Mouse (Mus musculus) testis, postnatal 10 days (tissue): ENCODE measurements around the gene Fam76b.
"Not testable (repeated sequence)": the region's sequence is repeated elsewhere in the genome, so short reads cannot be mapped to it uniquely, and the experiment has no call there.

ENCODE experiments used
- DNase-seq: peaks from one replicate; pipeline ENCODE4 v3.0.0; 2021; ENCODE audit warnings: low spot score

Gene Fam76b

DNA sequence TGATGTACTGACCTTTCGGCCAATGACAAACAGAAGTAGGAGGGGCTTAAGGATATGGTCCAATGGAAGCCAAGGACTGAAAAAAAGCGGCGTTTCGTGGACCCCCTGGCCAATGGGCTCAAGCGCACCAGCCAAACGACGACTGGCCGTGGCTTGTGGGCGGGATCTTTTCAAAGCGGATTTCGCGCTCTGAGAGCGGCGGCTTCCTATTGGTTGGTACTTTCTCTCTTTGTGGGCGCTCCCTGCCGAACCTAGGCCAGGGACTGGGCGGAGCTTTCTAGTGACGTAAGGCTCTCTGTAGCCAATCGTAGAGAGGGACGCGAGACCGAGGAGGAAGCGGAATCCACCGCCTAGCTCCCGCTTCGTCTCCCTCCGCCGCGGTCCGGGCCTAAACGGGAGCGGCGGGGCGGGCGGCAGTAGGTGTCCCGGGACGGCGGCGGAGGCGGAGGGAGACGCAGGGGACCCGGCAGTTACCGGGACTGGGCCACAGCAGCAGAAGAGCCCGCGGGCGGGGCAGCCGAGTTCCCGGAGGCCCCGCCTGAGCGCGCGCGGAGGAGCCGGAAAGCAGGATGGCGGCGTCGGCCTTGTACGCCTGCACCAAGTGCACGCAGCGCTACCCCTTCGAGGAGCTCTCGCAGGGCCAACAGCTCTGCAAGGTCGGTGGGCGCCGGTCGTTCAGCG is at the start of gene Fam76b:
TSS of gene Fam76b (plus strand) at position 311 of the 681 bp plus-strand sequence.
- peak; percentile 98 for DNase-seq

DNA sequence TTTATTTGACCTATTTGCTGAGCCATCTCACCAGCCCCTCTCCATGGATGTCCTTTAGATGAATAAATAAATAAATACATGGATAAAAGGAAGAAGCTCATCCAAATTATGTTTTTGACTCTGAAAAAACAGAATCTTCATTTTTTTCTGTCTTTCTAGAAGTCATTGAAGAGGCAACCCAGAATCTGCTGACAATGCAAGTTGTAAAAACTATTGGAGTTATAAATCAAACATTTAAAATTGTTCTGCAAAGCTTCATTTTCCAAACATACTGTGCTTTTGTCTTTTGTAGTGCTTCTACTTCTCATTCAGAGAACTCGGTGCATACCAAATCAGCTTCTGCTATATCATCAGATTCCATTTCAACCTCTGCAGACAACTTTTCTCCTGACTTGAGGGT is 45.5 kb upstream of the Fam76b start:
- no peak for DNase-seq

DNA sequence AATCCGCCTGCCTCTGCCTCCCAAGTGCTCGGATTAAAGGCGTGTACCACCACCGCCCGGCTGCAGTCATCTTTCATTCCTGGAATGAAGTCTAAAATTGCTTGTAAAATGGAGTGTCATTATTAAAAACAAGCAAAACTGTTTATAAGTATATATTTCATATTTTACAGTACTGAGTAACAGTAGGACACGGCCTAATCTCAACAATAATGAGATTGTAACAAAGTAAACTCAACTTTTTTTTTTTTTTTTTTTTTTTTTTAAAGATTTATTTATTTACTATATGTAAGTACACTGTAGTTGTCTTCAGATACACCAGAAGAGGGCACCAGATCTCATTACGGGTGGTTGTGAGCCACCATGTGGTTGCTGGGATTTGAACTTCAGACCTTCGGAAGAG is 36.7 kb upstream of the Fam76b start:
- DNase-seq, result not testable (repeated sequence)

DNA sequence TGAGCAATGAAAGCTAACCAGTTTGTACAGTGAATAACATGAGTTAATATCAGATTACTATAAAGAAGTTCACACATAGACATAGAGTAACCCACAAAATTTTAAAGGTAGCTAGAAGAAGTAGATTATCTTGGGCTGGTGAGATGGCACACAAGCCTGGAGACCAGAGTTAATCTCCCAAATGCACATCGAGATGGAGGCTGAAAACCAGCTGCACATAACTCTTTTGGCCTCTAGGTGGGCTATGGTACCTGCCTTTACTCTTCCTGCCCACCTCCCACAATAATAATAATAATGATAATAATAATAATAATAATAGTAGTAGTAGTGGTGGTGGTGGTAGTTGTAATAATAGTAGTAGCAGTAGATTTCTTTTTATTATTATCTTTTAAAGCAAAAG is 33.2 kb upstream of the Fam76b start:
- no peak for DNase-seq

DNA sequence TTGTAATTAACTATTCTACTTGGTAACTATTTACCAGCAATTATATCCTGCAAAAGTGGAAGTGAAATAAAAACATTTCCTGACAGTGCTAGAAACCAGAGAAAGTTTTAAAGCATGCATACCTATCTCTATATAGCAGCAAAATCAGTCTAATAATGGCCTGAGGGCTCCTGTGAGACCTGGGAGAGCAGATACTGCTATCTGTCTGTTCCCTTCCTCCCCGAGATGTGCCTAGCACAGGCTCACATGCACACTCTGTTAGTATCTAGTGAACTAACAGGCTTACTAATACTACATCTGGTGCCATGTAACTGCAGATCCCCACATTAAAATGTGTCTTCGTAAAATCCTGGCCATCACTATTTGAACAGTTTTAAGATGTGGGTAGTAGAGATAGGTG is 32.8 kb upstream of the Fam76b start:
- no peak for DNase-seq

DNA sequence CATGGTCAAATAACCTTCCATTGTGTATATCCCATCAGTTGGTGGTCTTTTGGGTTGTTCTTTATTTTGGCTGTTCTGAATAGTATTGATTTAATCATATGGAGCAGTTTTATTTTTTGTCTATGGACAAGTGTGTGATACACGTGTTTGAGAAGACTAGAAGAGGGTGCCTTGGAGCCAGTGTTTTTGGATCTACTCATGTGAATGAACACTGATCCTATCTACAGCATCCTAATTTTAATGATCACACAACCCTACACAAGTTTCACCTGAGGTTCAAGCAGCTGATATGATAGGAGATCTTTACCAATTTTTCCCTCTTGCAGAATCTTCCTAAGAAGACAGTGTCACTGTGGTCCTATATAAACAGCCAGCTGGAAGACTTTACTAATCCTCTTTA is 23.0 kb upstream of the Fam76b start:
- no peak for DNase-seq

DNA sequence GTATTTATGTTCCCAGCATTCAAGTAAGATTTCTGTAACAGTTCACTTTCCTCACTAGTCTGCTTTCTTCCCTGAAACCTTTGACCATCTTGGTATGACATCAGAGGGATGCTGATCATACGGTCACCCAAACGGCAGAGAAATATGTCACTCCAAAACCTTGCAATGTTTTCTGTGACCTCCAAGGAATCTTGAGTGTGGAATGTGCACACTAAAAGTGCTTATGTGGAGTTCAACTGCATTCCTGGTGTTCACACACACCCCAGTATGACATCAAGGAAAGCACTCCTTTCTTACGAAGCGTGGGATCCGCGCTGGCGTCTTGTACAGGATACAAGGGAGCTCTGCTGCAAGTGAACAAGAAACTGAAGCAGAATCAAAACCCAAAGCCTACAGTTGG is 20.7 kb upstream of the Fam76b start:
- no peak for DNase-seq

DNA sequence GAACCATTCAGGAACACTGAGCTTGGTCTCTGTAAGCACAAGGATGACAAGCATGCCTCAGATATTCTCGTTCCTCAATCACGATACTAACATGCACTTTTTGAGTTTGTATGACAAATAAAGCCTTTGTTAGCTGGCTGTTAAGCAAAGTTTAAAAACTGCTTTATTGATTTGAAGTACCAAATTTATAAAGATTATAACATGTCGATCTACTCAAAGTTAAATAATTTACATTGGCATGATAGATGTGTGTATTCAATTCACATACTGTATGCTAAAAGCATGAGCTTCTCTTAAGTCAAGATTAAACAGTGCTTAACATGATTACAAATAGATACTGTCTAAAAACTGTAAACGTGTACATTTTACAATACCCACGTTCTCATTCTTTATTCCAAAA is 19.9 kb upstream of the Fam76b start:
- DNase-seq, result no peak

DNA sequence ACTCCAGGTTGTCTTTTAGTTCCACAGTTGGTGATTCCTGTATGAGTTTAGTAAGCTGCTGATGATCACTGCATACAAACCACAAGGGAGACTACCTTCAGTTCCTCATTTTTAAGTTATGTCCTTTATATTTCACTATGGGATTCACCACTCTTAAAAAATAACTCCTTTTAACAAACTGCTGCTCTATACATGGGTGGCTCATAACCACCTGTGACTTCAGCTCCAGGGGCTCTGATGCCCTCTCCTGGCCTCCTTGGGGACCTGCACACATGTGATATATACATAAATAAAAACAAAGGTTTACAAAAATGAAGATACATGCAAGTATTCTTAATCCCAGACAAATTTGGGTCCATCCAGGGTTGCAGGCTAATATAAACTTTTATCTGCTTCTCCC is 17.6 kb upstream of the Fam76b start:
- DNase-seq, result peak; percentile 43

DNA sequence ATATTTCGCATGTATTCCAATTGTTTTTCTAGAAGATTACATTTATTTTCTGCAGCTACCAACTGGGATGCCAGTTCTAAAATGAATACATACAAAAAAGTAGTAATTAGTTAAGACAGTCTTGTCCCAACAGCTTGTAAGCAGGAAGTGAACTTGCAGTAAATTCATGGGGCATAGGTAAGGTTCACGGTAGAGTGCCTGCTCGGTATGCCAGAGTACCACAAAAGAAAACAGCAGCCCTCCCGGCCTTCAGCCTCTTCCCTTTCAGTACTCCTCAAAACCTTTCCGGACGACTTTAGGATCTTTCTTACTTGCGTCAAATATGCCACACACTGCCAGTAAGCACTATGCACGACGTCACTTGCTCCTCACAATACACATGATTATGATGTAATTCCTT is 9.1 kb upstream of the Fam76b start:
- no peak for DNase-seq

DNA sequence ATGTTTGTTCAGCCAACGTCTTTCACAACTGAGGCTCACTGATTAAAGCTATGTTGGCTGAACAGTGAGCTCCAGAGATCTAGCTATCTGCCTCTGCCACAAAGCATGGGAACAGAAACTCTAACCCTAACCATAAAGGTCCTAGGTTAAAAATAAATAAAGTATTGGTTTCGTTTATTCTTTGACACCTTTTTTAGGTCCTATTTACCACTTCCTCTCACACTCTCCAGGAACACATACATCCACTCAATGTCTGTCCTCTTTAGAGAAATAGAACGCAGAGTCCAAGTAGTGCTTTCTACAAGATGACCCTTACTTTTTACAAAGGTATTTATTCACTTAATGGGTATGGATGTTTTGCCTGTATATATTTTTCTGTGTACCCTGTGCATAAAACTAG is 6.7 kb upstream of the Fam76b start:
- DNase-seq, result no peak

DNA sequence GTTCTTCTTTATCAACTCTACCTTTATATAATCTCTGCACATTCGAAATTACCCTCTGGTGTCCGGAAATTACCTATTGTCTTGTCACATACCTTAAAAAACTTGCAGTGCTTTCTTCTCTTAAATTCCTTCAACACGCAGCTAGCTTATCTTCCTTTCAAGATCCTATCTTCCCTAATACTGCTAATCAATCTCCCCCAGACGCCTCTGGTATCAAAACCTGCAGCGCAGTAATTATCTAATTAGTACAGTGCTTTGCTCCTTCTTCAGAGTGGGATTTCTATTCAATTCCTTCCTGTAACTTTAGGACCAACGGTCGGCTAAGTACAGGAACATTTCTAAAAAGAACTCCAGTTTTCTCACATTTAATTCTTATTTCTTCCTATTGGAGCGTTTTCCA is 1.6 kb upstream of the Fam76b start:
- no peak for DNase-seq

DNA sequence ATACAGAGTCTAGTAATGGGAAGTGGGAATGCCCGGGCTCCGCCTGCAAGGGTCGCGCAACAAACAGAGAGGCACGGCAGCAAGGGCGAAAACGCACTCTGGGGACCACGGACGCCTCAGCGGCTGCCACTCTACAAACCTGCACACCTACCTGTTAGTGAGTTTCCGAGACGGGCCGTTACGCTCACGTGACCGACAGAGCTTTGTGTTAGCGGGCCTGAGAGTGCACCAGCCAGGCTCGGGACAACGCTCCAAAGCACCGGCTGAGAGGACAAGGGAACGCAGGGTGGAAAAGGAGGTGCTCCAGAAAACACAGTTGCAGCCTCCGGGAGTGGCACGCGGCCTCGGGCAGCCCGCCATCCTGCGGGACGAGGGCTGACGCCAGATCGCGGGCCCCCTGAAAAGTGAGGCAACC is 1.1 kb upstream of the Fam76b start:
- peak; percentile 75 for DNase-seq

DNA sequence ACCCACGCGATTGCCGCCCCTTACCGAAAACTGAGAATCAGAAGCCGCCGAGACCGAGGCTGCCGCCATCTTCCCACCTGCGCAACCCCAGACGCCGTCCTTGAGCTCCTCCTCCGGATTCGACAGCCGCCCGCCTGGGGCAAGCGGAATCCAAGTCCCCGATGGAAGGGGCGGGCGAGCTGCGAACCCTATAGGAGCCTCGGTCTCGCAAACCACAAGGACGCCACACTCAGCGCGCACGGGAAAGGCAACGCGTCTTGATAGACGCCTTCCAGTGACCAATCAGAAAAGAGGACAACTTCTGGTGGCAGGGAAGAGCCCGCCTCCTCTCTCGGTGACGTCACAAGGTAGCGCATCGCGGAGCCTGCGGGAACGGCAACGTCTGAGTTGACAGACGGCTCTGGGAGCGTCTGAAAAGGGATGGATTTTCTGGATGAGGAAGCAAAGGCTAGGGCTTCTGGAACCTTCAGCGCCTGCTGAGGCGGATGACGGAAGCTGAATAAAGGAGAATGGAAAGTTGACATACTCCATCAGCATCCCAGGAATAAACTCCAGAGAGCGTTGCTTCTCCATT is 597 bp upstream of the Fam76b start, which contains the start of gene Cep57:
TSS of gene Cep57 (minus strand) at position 276 of the 574 bp plus-strand sequence.
- peak; percentile 91 for DNase-seq

DNA sequence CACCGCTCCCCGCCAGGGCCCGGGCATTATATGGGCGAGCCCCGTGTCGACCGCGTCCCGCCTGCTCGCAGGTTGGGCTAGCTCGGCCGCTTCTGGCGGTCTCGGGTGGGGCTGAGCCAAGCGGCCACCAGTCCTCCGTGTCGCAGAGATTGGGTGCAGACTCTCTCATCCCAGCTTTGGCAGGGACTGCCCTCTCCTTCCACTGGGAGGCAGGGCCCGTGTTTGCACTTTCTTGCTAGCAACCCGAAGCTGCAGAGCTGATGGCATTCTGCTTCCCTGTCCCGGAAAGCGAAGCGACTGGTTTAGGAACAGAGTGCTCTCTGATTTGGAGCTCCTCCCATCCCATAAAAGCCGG is 548 bp downstream of the Fam76b start:
- no peak for DNase-seq

DNA sequence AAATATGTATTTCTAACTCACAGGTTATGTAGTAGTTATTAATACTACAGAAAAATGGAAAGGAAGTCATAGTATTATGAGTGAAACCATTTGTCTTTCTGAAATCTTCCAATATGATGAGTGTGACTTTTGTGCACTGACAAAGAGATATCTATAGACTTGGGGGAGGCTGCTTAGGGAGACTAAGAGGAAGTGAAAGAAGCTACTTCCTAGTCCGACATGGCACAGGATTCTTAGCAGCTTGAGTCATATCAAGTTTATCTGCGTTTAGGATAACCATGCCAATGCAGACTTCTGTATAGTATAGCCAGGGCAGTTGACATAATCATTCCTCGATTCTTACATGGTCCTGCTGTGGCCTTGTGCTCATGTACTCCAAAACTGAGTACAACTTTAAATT is 7.7 kb downstream of the Fam76b start:
- DNase-seq, result no peak

DNA sequence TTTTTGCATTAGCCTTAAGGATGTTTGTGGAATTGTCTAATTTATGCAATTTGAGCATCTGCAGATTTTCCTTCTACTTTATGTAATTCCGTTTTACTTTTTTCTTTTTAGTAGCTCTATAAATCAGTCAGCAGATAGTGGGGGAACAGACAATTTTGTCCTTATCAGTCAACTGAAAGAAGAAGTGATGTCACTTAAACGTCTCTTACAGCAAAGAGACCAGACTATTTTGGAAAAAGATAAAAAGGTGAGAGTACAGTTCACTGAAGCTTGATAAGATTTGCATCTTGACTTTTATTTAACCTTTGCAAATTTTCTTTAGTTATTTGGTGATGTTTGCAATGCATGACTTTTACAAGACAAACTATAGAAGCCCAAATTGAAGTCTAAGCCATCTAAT is 9.2 kb downstream of the Fam76b start:
- no peak for DNase-seq

DNA sequence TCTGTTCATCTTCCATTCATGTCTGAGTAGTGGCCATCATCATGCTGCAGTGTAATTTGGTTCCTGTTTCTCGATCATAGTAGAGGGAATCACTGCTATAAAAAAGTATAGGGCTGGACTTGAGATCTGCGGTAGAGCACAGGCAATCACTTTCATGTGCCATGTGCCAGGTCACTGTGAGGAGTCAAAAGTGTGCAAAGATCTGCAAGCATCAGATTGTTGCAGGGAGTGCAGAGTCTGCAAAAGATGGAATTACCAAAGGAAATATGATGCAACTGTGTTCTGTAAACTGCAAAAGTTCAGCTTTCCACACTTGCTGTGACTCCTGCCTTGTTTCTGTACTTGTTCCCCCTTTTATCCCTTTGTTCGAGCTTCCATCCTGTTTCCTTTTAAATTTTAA is 20.1 kb downstream of the Fam76b start:
- DNase-seq, result no peak

DNA sequence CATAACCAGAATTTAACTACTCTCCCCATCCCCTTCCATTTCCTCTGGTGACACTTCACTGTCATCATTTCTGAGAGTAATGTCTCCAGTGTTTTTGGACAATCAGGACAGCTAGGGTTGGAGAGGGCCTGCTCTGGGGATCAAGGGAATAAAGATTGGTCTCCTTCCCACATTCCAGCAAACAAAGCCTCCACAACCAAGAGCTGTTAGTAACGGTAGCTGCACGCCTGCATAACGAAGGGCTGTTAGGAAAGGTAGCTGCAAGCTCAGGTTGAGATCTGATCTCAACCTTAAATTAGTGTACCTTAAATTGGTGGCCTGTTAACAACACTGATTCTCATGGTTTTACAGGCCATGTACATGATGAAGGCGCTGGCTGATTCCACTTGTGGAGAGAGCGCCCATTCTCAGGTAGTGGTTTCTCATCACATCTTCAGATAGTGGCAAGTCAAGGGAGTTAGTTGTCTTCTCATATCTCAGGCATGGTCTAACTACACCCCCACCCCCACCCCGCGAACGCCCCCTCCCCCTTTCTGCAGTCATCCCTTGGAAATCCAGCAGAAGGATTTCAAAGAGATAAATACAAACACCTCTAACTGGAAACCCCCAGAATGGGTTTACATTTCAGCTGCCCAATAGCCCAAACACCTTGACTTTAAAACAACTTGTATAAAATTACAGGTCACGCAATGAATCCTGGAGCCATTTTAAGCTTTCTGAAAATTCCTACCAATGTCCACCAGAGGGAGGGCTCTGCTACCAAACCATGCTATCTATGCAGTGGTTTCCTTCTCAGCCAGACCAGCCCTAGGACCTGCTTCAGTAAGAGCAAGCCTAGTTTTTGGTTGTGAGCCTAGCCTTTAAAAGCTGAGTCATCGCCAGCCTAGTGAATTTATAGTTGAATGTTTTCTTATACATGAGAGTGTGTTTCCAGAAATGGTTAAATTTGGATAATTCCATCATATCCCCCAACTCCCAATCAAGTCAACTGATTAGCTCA is 21.3 kb downstream of the Fam76b start:
- DNase-seq, result no peak

DNA sequence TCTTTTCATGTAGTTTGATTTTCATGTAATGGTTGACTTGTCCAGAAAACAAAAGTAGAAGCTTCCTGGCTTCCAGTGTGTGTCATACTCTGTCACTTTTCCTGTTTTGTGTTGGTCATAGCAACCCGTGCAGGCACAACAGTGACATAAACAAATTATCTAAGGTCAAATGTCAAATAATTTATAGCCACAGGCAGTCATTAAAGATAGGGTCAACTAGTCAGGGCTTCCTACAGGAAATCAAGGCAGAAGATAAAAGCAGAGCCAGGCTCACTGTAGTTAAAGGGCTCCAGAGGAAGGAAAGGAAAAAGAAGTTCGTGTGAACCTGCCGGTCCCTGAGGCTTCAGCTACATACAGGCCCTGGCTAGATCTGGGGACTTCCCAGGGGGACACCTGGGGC is 26.4 kb downstream of the Fam76b start:
- DNase-seq, result no peak

DNA sequence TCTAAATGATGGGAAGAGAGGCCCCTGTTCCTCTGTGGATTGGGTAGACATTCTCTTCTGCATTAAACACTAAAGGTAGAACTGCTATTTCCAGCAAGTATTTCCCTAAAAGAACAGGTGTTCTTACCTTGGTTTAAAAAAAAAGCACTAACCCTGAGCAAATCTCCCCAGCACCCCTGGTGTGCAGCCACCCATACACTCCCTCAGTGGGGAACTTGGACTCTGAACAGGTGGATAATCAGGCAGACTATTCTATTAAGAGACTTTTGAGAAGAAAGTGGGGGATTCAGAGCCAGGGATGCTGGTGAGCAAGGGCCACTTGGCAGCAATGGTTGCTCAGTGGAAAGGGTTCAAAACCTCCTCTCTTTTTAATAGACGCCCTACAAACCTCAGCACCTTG is 28.7 kb downstream of the Fam76b start:
- no peak for DNase-seq

DNA sequence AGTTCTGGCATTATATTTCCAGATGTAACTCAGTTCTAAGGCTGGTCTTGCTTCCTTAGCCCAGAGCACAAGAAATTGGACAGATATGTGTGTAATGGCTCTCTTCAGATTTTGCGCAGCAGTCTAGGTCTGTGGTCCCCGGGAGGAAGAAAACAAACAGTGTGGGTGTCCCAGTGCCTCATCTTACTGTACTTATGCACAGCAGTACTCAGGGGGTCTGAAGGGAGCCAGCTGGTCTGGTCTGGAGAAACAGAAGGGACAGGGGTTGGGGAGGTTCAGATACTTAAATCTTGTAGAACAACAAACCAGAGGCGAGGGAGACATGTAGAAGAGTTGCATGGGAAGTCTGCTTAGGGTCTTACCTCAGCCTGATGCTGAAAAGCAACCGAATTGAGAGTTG is 29.3 kb downstream of the Fam76b start:
- no peak for DNase-seq

DNA sequence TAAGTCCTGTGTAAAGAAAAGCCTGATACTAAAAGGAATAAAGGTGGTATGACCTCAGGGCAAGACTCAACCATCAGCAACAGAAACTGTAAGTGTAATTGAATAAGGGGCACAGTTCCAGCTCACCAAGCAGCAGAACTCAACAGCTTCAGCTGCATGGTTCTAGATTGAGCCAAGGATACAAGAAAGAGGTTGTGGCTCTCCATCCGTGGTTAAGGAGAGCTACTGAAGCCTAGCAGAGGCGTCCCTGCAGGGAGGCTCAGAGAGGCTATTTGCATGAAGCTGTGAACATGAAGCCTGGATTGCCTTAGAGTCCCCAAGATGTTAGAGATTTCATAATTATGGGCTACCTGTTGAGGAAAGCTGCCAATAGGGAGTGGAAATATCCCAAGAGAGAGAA is 40.1 kb downstream of the Fam76b start:
- DNase-seq, result no peak
